Mouse (Mus musculus): ENCODE measurements around the gene Cdc20b. TPM values are rescaled to one million over a fixed set of nuclear protein-coding genes. Genes with fewer than 3 reads are reported as not detected.

Gene Cdc20b
- total RNA-seq, 2 experiments from 2014 or later: not detected

- no peak for ATAC-seq (replicated peaks; ENCODE audit: low FRiP score, poor library complexity, severe bottlenecking)
These were observed 52.5 kb downstream of the Cdc20b start for GRCm38 (mm10) chr13:113087226-113088017.

GRCm38 (mm10) chr13:113090489-113090888, 55.6 kb downstream of the Cdc20b start:
- ATAC-seq (replicated peaks; ENCODE audit: low FRiP score, poor library complexity, severe bottlenecking): no peak

GRCm38 (mm10) chr13:113094618-113095017, 59.7 kb downstream of the Cdc20b start:
- ATAC-seq (replicated peaks; ENCODE audit: low FRiP score, poor library complexity, severe bottlenecking): no peak

- ATAC-seq (replicated peaks; ENCODE audit: low FRiP score, poor library complexity, severe bottlenecking): no peak
These were observed 62.1 kb downstream of the Cdc20b start for GRCm38 (mm10) chr13:113097011-113097410.

- no peak for ATAC-seq (replicated peaks; ENCODE audit: low FRiP score, poor library complexity, severe bottlenecking)
These were observed 63.5 kb downstream of the Cdc20b start for GRCm38 (mm10) chr13:113098406-113098805.

GRCm38 (mm10) chr13:113100879-113101278, 66.0 kb downstream of the Cdc20b start, which contains the start of gene Gzma:
Gene Gzma, minus strand, starts transcription at chr13:113100981.
- ATAC-seq (replicated peaks; ENCODE audit: low FRiP score, poor library complexity, severe bottlenecking): no peak

GRCm38 (mm10) chr13:113101804-113102203, 66.9 kb downstream of the Cdc20b start:
- ATAC-seq (replicated peaks; ENCODE audit: low FRiP score, poor library complexity, severe bottlenecking): no peak

- no peak for ATAC-seq (replicated peaks; ENCODE audit: low FRiP score, poor library complexity, severe bottlenecking)
These were observed 69.8 kb downstream of the Cdc20b start for GRCm38 (mm10) chr13:113104759-113105158.

- no peak for ATAC-seq (replicated peaks; ENCODE audit: low FRiP score, poor library complexity, severe bottlenecking)
These were observed 84.1 kb downstream of the Cdc20b start for GRCm38 (mm10) chr13:113118977-113119376.

- no peak for ATAC-seq (replicated peaks; ENCODE audit: low FRiP score, poor library complexity, severe bottlenecking)
These were observed 85.7 kb downstream of the Cdc20b start for GRCm38 (mm10) chr13:113120324-113121237.

GRCm38 (mm10) chr13:113121326-113121725, 86.4 kb downstream of the Cdc20b start:
- no peak for ATAC-seq (replicated peaks; ENCODE audit: low FRiP score, poor library complexity, severe bottlenecking)

- no peak for ATAC-seq (replicated peaks; ENCODE audit: low FRiP score, poor library complexity, severe bottlenecking)
These were observed 95.1 kb downstream of the Cdc20b start for GRCm38 (mm10) chr13:113129974-113130373.

- ATAC-seq (replicated peaks; ENCODE audit: low FRiP score, poor library complexity, severe bottlenecking): no peak
These were observed 104.7 kb downstream of the Cdc20b start for GRCm38 (mm10) chr13:113139597-113139996.

Other genes starting within 250 kb of the Cdc20b start
- gene Plpp1, start 234.3 kb upstream of the Cdc20b start, total RNA-seq (2015; ENCODE audit: low replicate concordance): 89.2 and 96.3 TPM in 2 replicates
- gene Plpp1, start 234.3 kb upstream of the Cdc20b start, total RNA-seq (2017; ENCODE audit: low replicate concordance): 68.1 and 85.5 TPM in 2 replicates
- 34.9 and 56.7 TPM in 2 replicates for gene Mtrex, start 107.7 kb upstream of the Cdc20b start, total RNA-seq (2015; ENCODE audit: low replicate concordance)
- gene Mtrex, start 107.7 kb upstream of the Cdc20b start, total RNA-seq (2017; ENCODE audit: low replicate concordance): 33.9 and 51.3 TPM in 2 replicates
- 3.1 and 9.2 TPM in 2 replicates for gene Dhx29, start 107.7 kb upstream of the Cdc20b start, total RNA-seq (2015; ENCODE audit: low replicate concordance)
- 6.4 and 7.8 TPM in 2 replicates for gene Dhx29, start 107.7 kb upstream of the Cdc20b start, total RNA-seq (2017; ENCODE audit: low replicate concordance)
- gene Ccno, start 47.3 kb upstream of the Cdc20b start, total RNA-seq (2015; ENCODE audit: low replicate concordance): 5.2 and 10.0 TPM in 2 replicates
- gene Ccno, start 47.3 kb upstream of the Cdc20b start, total RNA-seq (2017; ENCODE audit: low replicate concordance): 2.0 TPM in 2 replicates
- not detected in 2 replicates for gene Mcidas, start 41.3 kb upstream of the Cdc20b start, total RNA-seq (2015; ENCODE audit: low replicate concordance)
- not detected in 2 replicates for gene Mcidas, start 41.3 kb upstream of the Cdc20b start, total RNA-seq (2017; ENCODE audit: low replicate concordance)
- not detected in 2 replicates for gene Gpx8, start 11.3 kb downstream of the Cdc20b start, total RNA-seq (2015; ENCODE audit: low replicate concordance)
- not detected in 2 replicates for gene Gpx8, start 11.3 kb downstream of the Cdc20b start, total RNA-seq (2017; ENCODE audit: low replicate concordance)
- gene Gzma, start 65.9 kb downstream of the Cdc20b start, total RNA-seq (2015; ENCODE audit: low replicate concordance): not detected in 2 replicates
- 1.1 TPM in 1 of 2 replicates, not detected in the other for gene Gzma, start 65.9 kb downstream of the Cdc20b start, total RNA-seq (2017; ENCODE audit: low replicate concordance)
- gene Esm1, start 174.5 kb downstream of the Cdc20b start, total RNA-seq (2015; ENCODE audit: low replicate concordance): 1.0 TPM in 1 of 2 replicates, not detected in the other
- 0.60 TPM in 1 of 2 replicates, not detected in the other for gene Esm1, start 174.5 kb downstream of the Cdc20b start, total RNA-seq (2017; ENCODE audit: low replicate concordance)
- gene Gzmk, start 190.8 kb downstream of the Cdc20b start, total RNA-seq (2015; ENCODE audit: low replicate concordance): not detected in 2 replicates
- not detected in 2 replicates for gene Gzmk, start 190.8 kb downstream of the Cdc20b start, total RNA-seq (2017; ENCODE audit: low replicate concordance)